Mouse (Mus musculus): ENCODE results near the gene Polr3gl. TPM values are rescaled to one million over a fixed set of nuclear protein-coding genes. Genes with fewer than 3 reads are reported as not detected.

Gene Polr3gl
- total RNA-seq, 2 experiments from 2014 or later, result 26.7 to 30.5 TPM

DNA sequence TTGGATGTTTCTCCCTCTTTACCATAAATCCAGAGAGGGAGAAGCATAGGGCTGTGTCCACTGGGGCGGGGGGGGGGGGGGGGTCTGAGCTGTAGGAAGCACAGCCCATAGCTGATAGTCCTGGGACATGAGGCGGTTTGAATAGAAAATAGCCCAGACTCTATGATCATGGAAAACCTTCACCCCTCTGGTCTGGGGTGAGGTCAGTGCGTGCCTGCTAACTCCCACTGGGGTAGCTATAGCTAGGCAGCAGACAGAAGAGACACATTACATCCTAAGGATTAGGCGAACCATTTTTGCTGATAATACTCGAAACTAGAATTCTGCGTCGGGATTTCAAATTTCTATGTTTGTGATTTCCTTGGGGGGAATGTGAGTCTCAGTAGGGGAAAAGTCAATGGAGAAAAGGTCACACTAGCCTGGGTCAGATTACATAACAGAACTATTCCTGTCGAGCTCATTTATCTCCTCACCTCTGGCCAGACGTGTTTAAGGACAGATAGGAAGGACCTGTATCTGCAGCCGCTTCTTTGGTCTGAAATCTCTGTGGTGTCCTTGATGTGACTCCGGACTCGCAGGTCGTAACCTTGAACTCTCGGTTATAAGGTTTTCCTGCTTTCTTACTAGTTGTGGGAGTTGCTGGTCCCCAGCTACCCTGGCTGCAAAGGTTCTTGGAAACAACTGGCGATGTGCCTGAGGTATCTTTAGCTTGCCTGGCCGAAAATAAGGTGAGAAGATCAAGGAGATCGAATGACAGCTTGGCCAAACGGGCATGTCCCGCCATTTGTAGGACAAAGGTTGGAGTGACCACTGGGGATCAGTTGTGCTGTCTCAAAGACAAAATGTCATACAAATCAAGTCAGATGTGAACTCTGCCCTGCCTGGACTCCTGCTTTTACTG, 20.1 kb downstream of the Polr3gl start:
- peak; percentile 79 to 84 for DNase-seq

DNA sequence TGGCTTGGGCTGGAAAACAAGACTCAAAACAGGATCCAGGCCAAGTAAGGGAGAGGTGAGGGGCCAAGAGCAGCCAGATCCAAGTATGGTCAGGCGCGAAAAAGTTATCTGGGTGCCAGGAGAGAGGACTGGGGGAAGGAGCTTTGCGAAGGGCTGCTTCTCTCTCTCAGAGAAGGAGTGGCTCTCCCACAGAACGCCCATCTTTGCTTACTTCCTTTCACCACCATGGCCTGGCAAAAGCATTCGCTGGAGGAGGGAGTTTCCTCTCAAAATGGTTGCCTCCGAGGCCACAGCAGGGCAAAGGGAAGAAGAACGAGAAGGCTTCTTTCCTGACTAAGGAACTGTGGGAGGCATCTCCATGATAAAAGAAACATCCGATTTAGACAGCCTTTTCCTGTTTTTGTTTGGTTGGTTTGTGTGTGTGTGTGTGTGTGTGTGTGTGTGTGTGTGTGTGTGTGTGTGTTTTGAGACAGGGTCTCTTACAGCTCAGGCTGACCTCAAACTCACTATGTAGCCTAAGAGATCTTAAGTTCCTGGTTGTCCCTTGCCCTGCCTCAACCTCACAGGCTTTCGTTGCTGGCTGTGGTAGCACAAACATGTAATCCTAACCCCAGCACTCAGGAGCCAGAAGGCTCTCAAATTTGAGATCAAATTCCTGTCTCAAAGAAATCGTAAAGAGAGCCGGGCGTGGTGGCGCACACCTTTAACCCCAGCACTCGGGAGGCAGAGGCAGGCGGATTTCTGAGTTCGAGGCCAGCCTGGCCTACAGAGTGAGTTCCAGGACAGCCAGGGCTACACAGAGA, 21.9 kb downstream of the Polr3gl start:
- DNase-seq, result peak; percentile 80 to 90

DNA sequence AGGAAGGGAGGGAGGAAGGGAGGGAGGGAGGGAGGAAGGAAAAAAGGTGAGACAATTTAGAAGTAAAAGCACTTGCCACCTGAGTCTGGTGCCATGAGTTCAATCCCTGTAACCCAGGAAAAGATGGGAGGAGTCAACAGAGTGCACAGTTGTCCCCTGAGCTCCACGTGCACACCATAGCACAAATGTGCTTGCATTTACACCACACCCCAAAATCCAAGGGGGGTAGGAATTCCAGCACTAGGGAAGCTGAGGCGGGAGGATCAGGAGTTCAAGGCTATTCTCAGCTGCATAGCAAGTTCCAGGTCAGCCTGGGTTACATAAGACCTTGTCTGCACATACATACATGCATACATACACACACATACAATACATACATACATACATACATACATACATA, 22.6 kb downstream of the Polr3gl start:
- peak in 1 of 2 experiments; percentile 35 for DNase-seq

DNA sequence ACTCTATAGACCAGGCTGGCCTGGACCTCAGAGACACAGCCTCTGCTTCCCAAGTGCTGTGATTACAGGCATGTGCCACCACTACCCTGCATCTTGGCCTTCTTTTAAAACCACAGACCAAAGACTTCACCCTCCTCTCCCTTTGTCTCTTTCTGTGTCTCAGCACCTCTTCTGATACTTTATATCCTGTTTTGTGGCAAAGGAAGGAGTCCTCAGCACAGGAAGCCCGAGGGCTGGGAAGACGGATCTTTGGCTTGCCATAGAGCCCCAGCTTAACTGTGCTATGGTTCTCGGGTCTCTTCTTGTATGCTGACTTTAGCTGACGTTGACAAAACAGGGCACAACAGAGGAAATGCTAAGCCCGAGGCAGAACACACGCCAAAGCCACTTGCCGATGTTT, 23.3 kb downstream of the Polr3gl start:
- DNase-seq, result peak in 1 of 2 experiments; percentile 52

DNA sequence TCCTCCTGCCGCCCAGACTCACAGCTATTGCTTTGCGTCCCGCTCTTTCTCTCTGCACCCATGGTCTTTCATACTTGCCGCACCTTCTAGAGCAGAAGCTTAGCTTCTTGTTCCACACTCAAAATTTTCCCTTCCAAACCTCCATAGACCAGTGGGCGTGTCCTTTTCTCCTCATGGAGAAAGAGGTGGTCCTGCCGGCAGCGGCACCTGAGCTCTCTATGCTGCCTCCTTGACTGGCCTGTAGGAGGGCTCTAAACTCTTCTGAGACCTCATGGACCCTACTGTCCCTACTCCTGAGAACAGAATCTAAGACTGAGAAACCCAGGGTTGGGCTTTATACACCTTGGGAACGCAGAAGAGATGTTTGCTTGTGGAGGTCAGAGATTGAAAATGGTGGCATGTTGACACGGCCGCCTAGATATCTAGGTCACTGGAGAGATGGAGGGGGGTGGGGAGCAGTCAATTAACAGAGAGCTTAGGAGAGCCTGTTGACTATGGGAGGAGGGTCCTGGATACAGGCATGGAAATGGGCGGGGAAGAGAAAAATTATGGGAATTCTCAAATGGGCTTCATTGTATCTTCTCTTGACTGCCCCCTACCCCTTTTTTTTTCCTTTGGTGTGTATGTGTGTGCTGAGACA, 23.9 kb downstream of the Polr3gl start:
- peak in 1 of 2 experiments; percentile 43 for DNase-seq

DNA sequence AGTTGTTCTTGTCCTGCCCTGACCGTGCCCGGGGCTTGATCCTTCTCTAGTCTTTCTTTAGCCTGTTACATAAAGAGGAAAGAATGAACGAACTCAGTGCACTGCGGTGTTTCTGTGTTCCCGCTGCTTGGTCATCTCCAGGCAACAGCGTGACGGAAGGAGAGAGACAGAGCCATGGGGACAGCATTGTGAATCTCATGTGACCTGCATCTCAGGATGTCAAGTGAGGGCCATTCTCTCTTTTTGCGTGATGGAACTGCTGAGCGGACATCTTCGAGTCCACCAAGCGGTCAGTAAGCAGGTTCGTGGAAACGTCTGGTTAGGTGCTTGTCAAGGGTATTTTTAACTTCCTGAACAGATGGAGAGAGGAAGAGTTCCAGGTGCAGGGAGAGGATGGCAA, 24.5 kb downstream of the Polr3gl start:
- DNase-seq, result peak; percentile 75 to 82

DNA sequence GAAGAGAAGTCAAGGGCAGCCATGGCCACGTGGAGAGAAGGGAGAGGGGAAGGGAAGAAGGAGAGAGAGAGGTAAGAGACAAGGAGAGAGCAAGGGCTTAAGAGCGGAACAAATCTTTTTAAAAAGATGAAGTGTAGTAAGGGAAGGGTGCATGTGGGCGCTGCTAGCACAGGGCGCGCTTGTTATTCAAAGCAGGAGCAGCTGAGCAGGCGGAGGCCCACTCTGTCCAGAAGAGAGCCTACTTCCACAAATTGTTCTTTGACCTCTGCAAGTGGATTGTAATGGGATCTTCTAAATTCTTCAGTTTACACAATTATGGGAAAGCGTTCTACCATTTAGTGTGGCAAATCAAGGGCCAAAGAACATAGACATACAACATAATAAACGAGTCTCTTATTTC, 25.4 kb downstream of the Polr3gl start:
- DNase-seq, result peak; percentile 38 to 65

DNA sequence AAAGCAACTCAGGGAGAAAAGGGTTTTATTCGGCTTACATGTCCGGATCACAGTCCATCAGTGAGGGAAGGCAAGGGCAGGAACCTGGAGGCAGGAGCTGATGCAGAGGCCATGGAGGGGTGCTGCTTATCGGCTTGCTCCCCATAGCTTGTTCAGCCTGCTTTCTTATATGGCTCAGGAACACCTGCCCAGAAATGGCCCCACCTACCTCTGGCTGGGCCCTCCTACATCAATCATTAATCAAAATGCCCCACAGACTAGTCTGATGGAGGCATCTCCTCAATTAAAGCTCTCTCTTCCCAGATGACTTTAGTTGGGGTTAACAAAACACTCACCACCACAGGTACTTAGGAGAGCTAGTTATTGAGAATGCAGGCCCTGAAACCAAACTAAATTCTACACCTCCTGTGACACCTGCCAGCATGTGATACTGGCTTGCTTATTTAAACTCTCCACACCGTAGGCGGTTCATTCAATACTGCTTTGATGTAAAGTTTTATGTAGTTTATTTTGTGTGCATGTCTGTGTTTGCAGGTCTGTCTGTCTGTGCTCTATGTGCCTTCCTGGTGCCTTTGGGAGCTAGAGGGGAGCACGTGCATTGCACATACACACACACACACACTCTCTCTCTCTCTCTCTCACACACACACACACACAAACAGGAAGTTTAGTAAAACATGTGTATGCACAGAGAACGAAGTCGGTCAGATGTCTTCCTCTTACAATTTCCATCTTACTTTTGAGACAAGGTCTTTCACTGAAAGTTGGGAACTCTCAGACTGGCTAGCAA, 27.1 kb downstream of the Polr3gl start:
- DNase-seq, result peak in 1 of 2 experiments; percentile 11

DNA sequence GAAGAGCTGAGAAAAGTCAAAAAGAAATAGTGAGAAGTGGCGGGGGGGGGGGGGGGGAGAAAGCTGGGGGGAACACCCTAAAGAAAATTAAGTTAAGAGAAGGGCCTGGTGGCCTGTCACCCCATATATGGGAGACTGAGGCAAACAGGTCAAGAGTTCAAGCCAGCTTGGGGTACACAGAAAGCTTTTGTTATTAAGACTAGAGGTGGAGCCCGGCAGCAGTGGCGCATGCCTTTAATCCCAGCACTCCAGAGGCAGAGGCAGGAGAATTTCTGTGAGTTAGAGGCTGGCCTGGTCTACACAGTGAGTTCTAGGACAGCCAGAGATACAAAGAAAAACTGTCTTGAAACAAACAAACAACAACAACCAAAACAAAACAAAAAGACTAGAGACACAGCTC, 28.9 kb downstream of the Polr3gl start:
- peak in 1 of 2 experiments; percentile 31 for DNase-seq

DNA sequence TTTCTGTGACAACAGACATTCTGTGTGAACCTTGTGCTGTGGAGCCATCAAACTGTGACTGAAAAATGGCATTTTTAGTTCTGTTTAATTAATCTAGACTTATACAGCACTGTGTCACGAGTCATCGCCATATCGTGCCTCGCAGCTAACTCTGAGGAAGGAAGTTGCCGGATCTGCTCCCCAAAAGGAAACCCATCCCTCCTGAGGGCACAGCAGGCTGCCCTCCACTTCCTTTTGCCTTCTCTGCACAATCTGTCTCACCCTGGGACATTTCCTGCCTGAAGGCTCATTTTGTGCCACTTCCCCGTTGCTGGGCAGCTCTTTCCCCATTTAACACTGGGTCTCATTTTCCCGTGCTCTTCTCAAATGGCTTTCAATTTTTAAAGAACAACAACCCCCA, 29.3 kb downstream of the Polr3gl start:
- DNase-seq, result peak; percentile 70 to 88

DNA sequence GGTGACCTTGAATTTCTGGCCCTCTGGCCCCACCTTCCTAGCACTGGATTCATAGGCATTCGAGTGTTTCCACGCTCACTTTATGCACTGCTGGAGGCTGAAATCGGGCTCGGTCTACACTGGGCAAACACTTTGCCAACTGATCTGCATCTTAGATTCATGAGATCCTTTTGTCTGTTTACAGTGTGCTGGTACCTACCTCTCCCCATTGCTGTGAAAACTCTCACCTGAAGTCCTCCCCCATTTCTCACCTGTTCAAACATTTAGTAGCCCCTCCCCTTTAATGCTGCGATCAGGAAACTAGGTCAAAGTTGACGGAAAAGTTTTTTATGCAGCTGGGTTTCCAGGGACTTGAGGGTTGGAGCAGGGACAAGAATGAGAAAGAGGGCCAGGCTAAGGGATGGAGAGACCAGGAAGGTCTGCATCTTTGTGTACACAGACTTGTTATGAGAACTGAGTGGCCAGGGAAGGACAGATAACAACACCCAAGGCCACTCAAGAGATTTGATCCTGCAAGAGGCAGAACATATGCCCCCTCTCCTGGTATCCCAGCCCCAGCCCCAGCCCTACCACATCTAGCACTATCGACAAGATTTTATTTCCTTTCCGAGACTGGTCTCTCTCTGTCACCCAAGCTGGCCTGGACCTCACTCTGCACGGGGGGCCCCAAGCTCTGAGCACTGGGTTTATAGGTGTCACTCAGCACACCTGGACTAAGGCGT, 29.9 kb downstream of the Polr3gl start:
- peak; percentile 78 to 80 for DNase-seq

DNA sequence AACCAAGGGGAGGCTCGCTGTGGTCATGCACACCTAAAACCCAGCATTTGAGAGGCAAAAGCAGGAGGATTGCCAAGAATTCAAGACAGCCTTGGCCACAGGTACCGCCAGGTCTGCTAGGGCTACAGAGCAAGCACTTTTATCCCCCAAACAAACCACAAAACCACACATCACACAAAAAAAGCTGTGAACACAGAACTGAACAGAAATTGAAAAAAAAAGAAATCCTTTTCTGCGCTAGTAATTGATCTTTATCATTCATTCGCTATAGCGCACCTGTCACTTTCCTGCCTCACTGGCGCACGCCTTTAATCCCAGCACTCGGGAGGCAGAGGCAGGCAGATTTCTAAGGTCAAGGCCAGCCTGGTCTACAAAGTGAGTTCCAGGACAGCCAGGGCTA, 30.7 kb downstream of the Polr3gl start:
- peak in 1 of 2 experiments; percentile 51 for DNase-seq

DNA sequence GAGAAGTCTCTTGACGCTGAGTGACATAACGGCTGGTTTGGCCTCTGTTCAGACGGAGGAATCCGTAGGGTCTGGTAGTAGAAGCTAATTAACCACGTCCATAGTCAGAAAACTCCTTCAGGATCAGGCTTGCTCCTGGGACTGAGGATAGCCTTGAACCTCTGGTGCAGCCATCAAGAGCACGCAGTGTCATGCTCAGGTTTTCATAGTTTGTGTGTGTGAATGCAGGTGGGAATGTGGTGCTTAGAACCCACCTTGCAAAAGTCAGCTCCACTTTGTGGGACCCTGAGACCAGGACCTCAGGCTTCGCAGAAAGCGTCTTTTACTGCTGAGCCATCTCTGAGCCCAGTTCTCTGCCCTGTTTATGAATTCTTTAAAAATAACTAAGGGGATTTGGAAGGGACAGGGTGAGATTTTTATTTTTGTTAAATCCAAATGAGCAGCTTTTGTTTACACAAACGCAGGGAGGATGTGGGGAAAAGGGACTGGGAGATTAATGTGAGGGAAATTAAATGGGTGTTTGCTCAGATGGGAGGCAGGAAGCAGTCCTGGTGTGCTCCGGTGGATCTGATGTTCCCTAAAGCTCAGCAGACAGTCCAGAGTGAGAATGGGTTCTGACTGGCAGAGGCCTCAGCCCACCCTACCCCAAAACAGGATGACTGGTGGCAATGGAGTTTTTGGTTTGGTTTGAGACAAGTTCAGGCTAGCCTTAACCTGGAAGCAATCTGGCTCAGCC, 31.9 kb downstream of the Polr3gl start:
- peak; percentile 80 for DNase-seq

DNA sequence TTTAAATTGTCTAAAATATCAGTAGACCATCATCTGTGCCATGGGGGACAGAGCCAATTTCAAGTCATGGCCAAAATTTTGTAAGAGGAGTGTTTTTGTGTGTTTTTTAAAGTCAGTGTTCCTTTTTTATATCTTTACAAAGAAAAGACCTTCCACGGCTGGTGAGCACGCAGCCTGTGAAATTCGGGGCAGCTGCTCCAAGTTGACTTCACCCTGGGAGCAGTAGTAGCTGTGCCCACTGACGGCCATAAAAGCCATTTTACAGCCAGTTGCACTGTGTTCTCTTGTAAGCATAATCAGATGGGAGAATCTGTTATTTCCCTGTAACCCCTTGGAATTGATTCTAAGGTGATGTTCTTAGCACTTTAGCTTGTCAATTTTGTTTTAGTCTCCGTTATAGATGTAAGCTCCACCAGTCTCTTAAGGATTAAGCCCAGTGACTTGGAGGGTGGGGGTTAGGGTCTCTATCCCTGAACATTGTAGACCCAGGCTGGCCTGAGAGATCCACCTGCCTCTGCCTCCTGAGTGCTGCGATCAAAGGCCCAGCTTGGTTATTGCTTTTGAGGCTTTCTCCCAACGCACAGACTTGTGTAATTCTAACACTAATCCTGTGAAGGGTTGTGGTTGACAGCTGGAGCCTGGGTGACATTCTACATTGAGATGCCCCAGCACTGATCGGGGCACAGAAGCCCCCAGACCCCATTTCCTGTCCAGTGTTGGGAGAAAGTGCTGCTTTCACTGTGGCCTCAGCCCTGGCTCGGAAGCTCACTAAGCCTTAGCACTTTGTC, 32.9 kb downstream of the Polr3gl start:
- DNase-seq, result peak in 1 of 2 experiments; percentile 75

DNA sequence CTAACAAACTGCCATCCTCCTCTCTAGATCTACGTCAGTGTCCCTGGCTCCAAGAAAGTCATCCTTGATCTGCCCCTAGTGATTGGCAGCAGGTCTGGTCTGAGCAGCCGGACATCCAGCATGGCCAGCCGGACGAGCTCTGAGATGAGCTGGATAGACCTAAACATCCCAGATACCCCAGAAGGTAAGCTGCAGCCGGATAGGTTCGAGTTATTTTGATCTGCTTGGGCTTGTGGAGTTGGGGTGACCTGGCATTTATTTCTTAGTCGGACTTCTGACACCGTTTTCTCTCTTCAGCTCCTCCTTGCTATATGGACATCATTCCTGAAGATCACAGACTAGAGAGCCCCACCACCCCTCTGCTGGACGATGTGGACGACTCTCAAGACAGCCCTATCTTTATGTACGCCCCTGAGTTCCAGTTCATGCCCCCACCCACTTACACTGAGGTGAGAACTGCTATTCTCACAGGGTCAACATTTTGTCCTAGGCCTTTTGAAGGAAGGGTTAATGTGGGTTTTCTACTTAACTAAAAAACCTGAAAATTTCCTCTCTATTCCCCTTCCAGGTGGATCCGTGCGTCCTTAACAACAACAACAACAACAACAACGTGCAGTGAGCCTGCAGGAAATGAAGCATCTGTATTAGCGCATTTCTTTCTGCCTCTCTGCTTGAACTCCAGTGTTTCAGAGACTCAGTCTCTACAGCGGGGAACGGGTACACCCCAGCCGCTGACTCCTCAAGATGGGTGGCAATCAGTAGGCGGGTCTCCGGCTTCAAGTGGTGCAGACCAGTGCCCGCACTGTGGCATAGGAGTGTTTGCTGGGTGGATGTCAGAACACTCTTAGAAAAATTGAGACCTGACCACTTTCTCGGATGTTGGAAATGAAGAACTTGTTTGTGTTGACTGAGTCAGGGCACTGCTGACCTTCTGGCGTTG, 33.8 kb downstream of the Polr3gl start:
- peak in 1 of 2 experiments; percentile 76 for DNase-seq

DNA sequence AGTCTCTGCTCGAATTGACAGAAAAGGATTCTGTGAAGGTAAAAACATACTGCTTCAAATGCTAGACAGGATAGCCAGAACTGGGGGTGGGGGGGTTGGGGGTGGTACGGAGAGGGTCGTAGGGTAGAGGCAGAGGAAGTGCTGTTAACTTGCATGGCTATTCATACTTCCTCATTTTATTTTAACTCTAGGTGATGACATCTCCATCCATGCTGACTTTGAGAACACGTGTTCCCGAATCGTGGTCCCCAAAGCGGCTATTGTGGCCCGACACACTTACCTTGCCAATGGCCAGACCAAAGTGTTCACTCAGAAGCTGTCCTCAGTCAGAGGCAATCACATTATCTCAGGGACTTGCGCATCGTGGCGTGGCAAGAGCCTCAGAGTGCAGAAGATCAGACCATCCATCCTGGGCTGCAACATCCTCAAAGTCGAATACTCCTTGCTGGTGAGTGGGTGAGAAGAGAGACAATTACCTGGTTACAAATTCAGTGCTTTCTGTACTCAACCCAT, 34.5 kb downstream of the Polr3gl start:
- DNase-seq, result no peak

DNA sequence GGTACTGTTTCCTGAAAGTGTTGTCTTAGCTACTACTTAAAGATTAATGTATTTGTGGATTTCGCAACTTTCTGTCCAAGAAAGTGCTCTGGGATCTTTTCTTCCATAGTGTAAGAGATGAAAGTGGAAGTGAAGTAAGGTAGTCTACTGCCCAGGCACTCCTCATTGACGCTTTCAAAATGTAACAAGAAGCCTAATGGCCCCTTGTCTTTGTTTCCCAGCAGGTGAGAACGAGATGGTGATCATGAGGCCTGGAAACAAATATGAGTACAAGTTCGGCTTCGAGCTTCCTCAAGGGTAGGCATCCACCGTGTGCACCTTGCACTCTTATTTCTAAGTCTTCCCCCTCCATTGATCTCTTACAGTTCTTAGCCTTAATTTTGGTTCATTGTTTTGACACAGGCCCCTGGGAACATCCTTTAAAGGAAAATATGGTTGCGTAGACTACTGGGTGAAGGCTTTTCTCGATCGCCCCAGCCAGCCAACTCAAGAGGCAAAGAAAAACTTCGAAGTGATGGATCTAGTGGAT, 35.2 kb downstream of the Polr3gl start:
- DNase-seq, result peak in 1 of 2 experiments; percentile 59

DNA sequence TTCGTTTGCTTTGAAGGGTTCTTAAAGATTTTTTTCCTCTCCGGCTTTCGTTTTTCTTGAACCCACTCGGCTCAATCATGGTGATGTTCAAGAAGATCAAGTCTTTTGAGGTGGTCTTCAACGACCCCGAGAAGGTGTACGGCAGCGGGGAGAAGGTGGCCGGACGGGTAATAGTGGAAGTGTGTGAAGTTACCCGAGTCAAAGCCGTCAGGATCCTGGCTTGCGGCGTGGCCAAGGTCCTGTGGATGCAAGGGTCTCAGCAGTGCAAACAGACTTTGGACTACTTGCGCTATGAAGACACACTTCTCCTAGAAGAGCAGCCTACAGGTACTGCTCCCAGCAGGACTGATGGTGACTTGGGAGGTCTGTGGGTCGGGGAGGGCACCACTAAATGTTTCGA, 35.8 kb downstream of the Polr3gl start:
- no peak for DNase-seq
